Mouse (Mus musculus) intestine, embryonic 16.5 days (tissue): Measurements from ENCODE around the gene Capn13. TPM values are rescaled to one million over a fixed set of nuclear protein-coding genes. Genes with fewer than 3 reads are reported as not detected.

ENCODE experiments used
- ATAC-seq: fragments of 200-750 bp; cut with Nextera tagmentation; 2 replicates; pipeline ENCODE4 v1.8.0; 2017; ENCODE audit warnings: moderate TSS enrichment, moderate library complexity
- H3K27ac ChIP-seq: fragments of 300-500 bp; sonication (generic); 2 replicates; pipeline ENCODE4 v1.5.1; 2014; ENCODE audit warnings: mild to moderate bottlenecking, low read length
- H3K27me3 ChIP-seq: fragments of 300-500 bp; sonication (generic); replicated peaks from 2 replicates; pipeline ENCODE4 v1.6.1; 2014; ENCODE audit warnings: low read length, control low read depth, mixed read lengths; ENCODE audit not compliant: control insufficient read depth, insufficient read depth
- H3K36me3 ChIP-seq: fragments of 300-500 bp; sonication (generic); 2 replicates; pipeline ENCODE4 v1.6.1; 2014; ENCODE audit warnings: low read length, control low read depth; ENCODE audit not compliant: control insufficient read depth, insufficient read depth
- H3K4me1 ChIP-seq: fragments of 300-500 bp; sonication (generic); 2 replicates; pipeline ENCODE4 v1.6.1; 2014; ENCODE audit warnings: low read length, control low read depth, mixed read lengths; ENCODE audit not compliant: control insufficient read depth, insufficient read depth
- H3K4me2 ChIP-seq: fragments of 300-500 bp; sonication (generic); 2 replicates; pipeline ENCODE4 v1.6.1; 2014; ENCODE audit warnings: low read depth, low read length, control low read depth
- H3K4me3 ChIP-seq: fragments of 300-500 bp; sonication (generic); 2 replicates; pipeline ENCODE4 v1.5.1; 2014; ENCODE audit warnings: mild to moderate bottlenecking, low read length
- H3K9ac ChIP-seq: fragments of 300-500 bp; sonication (generic); 2 replicates; pipeline ENCODE4 v1.6.1; 2014; ENCODE audit warnings: low read depth, low read length
- H3K9me3 ChIP-seq: fragments of 300-500 bp; sonication (generic); 2 replicates; pipeline ENCODE4 v1.6.1; 2016; ENCODE audit warnings: low read length, control low read depth; ENCODE audit not compliant: control insufficient read depth
- WGBS: fragments of 180-500 bp; shearing (Covaris S2); extraction: QIAGEN DNeasy Blood & Tissue Kit; methylation state at CpG from one replicate; pipeline ENCODE4 v1.1.7; 2014; 5-methylcytosine and 5-hydroxymethylcytosine counted together
- polyA plus RNA-seq: library from polyadenylated mRNA; unstranded; fragments of >200 nt; fragmentation: Nextera tagmentation; extraction: Ambion mirVana; gene quantifications from 2 replicates; pipeline ENCODE4 v1.2.1, GENCODE M21; 2015

The Capn13 gene
- 1.1 and 1.6 TPM in 2 replicates for polyA plus RNA-seq

DNA sequence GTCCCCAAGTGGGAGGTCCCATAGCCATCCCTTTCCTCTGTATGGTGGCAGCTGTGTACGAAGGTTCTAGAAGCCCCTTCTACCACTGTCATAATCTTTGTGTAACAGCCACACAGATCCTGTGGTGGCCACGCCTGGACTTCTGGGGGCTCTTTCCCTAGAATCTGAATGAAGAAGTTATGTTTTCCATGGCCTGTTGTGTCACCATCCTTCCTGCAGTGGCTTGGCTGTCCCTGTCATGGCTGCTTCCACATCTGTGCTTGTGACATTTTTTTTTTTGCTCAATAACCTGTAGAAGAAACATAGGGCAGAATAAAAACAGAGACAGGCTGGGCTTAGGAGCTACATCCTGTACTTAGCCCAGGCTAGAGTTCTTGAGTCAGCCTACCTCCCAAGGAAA lies at the start of gene Capn13:
Gene Capn13 (minus strand): TSS at position 5 of the 400 bp plus-strand sequence.
- H3K4me2 ChIP-seq: no peak within 1 kb of the TSS
- no peaks in the 10 kb centered on the region for H3K27me3 ChIP-seq
- no peak within 1 kb of the TSS for H3K4me3 ChIP-seq
- H3K9me3 ChIP-seq: no peaks in the 10 kb centered on the region
- no peak for ATAC-seq
- no peak within 1 kb of the TSS for H3K9ac ChIP-seq
- H3K4me1 ChIP-seq: no peaks in the 10 kb centered on the region
- H3K27ac ChIP-seq: no peak within 1 kb of the TSS
- H3K36me3 ChIP-seq: no peaks in the 10 kb centered on the region
- 84% methylated on average over 2 of the region's 2 CpGs for WGBS

GRCm38 (mm10) chr17:73449104-73449503 lies 48.4 kb upstream of the Capn13 start:
- Histone ChIP-seq H3K27ac (no peak overlapping the region), H3K36me3 (no peaks in the 10 kb centered on the region), H3K4me1 (no peaks in the 10 kb centered on the region), H3K4me3 (no peak overlapping the region), H3K9ac (no peak overlapping the region), H3K4me2 (no peak overlapping the region), H3K27me3 (no peaks in the 10 kb centered on the region), H3K9me3 (no peaks in the 10 kb centered on the region)
- no peak for ATAC-seq

GRCm38 (mm10) chr17:73440798-73441197 lies 40.1 kb upstream of the Capn13 start:
- WGBS: 82% methylated on average over 1 of the region's 1 CpGs
- Histone ChIP-seq H3K36me3 (no peaks in the 10 kb centered on the region), H3K9me3 (no peaks in the 10 kb centered on the region), H3K9ac (no peak overlapping the region), H3K4me1 (no peaks in the 10 kb centered on the region), H3K4me2 (no peak overlapping the region), H3K27me3 (no peaks in the 10 kb centered on the region), H3K27ac (no peak overlapping the region), H3K4me3 (no peak overlapping the region)
- ATAC-seq: no peak

GRCm38 (mm10) chr17:73432564-73433006 lies 31.9 kb upstream of the Capn13 start:
- no peaks in the 10 kb centered on the region for H3K27me3 ChIP-seq
- H3K4me2 ChIP-seq: no peak overlapping the region
- H3K4me3 ChIP-seq: no peak overlapping the region
- WGBS: 14% methylated on average over 2 of the region's 2 CpGs
- no peak overlapping the region for H3K27ac ChIP-seq
- H3K36me3 ChIP-seq: no peaks in the 10 kb centered on the region
- peaks cover 4% of the 10 kb centered on the region; the same call in 1 of the 2 replicates for H3K4me1 ChIP-seq
- no peaks in the 10 kb centered on the region for H3K9me3 ChIP-seq
- peak; percentile 92 for ATAC-seq
- H3K9ac ChIP-seq: no peak overlapping the region

DNA sequence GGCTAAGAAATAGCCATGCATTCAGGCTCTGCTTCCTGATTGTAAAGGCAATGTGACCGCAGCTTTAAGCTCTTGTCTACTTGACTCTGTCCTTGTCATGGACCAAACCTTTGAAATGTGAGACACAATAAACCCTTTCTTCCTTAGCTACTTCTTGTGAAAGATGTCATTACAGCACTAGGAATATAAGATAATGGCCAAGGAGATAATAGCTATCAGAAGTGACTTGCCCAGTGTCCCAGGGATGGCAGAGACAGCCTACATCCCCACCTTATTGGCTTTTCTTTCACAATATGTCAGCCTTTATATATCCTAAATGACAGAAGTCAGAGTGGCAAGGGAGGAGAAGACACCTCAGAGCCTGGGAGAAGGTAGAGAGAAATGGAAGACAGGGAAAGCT lies 31.4 kb upstream of the Capn13 start:
- no peak overlapping the region for H3K27ac ChIP-seq
- WGBS: 69% methylated on average over 1 of the region's 1 CpGs

DNA sequence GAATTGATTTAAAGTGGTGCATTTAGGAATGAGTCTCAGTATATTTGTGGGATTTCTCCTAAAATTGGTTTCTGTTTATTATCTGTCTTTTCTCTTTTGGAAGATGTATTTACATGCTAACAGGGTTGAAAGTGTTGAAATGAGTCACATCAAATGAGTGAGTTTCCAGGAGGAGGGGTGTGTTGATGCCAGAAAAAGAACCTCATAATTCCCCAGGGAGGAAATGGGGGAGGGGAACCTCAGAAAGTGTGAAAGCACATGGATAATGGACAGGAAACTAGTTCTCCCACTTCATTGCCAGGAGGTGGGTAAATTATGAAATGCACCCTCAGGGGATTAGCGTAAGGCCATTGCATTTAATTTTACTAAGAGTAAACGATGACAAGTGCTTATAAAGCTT lies 16.7 kb upstream of the Capn13 start:
- no peak overlapping the region for H3K4me2 ChIP-seq
- 53% methylated on average over 2 of the region's 2 CpGs for WGBS

More for the DNA sequence above, 31.4 kb upstream of the Capn13 start:
- peaks cover 4% of the 10 kb centered on the region; the same call in 1 of the 2 replicates for H3K4me1 ChIP-seq
- peak; percentile 82 for ATAC-seq
- H3K36me3 ChIP-seq: no peaks in the 10 kb centered on the region
- no peaks in the 10 kb centered on the region for H3K27me3 ChIP-seq
- no peak overlapping the region for H3K4me2 ChIP-seq
- no peak overlapping the region for H3K9ac ChIP-seq
- H3K9me3 ChIP-seq: no peaks in the 10 kb centered on the region
- no peak overlapping the region for H3K4me3 ChIP-seq

DNA sequence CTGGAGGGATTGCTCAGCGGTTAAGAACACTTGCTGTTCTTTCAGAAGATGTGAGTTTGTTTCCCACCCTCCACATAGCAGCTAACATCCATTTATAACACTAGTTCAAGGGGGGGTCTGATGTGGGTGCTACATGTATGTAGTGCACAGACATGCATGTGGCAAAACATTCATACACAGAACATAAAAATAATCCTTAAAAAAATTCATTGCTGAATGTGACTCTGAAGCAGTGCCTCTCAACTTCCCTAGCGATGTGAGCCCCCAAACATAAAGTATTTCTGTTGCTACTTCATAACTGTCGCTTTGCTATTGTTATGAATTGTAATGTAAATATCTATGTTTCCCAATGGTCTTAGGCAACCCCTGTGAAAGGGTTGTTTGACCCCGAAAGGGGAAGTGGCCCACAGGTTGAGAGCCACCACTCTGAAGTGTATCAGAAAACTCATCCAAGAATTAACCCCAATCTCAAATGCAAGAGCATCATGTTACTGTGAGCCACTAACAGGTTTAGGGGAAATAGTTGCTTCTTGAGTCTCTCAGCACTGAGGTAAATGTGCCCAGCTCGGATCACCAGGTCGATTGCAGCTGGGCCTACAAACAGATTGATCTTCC lies 15.6 kb upstream of the Capn13 start:
- H3K4me2 ChIP-seq: no peak overlapping the region
- no peak for ATAC-seq
- no peak overlapping the region for H3K4me3 ChIP-seq
- WGBS: 54% methylated on average over 6 of the region's 6 CpGs
- H3K4me1 ChIP-seq: no peaks in the 10 kb centered on the region
- H3K9ac ChIP-seq: no peak overlapping the region
- H3K27ac ChIP-seq: no peak overlapping the region
- no peaks in the 10 kb centered on the region for H3K36me3 ChIP-seq
- no peaks in the 10 kb centered on the region for H3K9me3 ChIP-seq
- no peaks in the 10 kb centered on the region for H3K27me3 ChIP-seq

More for the DNA sequence above, 16.7 kb upstream of the Capn13 start:
- H3K4me1 ChIP-seq: no peaks in the 10 kb centered on the region
- H3K9me3 ChIP-seq: no peaks in the 10 kb centered on the region
- H3K36me3 ChIP-seq: no peaks in the 10 kb centered on the region
- no peaks in the 10 kb centered on the region for H3K27me3 ChIP-seq
- H3K9ac ChIP-seq: no peak overlapping the region
- no peak overlapping the region for H3K27ac ChIP-seq
- no peak for ATAC-seq
- no peak overlapping the region for H3K4me3 ChIP-seq

DNA sequence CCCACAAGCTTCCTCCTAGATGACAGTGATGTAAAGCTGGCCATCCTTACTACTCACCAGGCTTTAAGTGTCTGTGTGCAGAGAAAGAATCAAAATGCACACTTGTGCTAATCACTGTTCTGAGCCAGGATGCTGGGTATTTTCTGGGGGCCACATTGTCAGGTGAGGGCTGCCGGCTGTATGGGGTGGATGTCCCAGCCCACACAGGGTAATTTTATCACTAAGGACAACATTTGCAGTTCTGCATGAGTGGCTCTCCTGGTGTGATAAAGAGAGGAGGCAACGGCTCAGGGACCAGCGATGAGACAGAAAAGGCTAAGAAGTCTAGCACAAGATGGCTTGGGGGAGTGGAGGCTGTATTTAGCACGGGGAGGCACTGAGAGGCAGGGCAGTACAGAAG lies 11.2 kb upstream of the Capn13 start:
- Histone ChIP-seq H3K36me3 (no peaks in the 10 kb centered on the region), H3K4me1 (no peaks in the 10 kb centered on the region), H3K27ac (no peak overlapping the region), H3K9me3 (no peaks in the 10 kb centered on the region), H3K4me3 (no peak overlapping the region), H3K9ac (no peak overlapping the region), H3K4me2 (no peak overlapping the region), H3K27me3 (no peaks in the 10 kb centered on the region)
- 43% methylated on average over 4 of the region's 4 CpGs for WGBS
- no peak for ATAC-seq

DNA sequence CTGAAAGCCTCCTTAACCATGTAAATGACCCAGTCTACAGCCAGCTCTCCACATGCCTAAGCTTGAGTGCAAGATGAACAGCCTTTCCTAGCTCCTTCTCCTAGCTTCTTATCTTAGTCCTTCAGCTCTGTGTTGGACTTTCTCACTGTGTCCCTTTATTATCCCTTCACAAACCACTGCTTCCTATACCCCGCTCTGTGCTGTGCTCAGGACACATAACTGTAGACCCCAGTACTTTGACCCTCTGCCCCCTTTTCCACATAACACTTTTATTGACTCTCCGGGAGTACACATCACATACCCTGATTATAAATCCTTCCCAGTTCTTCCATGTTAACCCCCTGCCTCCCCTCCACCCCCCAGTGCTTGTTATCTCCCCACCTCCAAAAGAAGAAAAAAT lies 606 bp upstream of the Capn13 start:
- H3K27ac ChIP-seq: no peak overlapping the region
- H3K36me3 ChIP-seq: no peaks in the 10 kb centered on the region
- H3K4me3 ChIP-seq: no peak overlapping the region
- H3K4me1 ChIP-seq: no peaks in the 10 kb centered on the region
- WGBS: 53% methylated on average over 2 of the region's 2 CpGs
- no peak overlapping the region for H3K9ac ChIP-seq
- no peak overlapping the region for H3K4me2 ChIP-seq
- ATAC-seq: peak; percentile 67
- no peaks in the 10 kb centered on the region for H3K27me3 ChIP-seq
- H3K9me3 ChIP-seq: no peaks in the 10 kb centered on the region

DNA sequence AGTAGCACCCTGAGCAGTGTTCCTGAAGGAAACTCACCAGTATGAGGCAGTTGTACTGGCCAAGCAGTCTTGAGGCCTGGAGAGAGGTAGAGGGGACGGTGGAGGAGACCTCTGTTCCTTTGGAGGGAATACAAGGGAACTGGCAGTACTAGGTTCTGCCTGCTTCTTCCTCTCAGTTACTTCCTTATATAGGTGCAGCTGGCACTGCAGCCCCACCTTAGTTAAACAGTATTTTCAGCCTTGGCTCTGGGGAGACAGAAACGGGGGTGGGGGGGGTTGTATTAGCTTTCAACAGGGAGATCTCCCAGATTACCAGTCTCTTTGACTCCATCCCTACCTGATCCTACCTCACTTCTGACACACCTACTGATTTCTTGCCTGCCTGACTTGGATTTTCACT lies 1.5 kb downstream of the Capn13 start:
- H3K4me3 ChIP-seq: no peak overlapping the region
- 46% methylated on average over 2 of the region's 2 CpGs for WGBS
- no peak overlapping the region for H3K4me2 ChIP-seq
- peak; percentile 79 for ATAC-seq
- H3K9me3 ChIP-seq: no peaks in the 10 kb centered on the region; the same call in 1 of the 2 replicates
- no peak overlapping the region for H3K9ac ChIP-seq
- H3K27me3 ChIP-seq: no peaks in the 10 kb centered on the region
- H3K4me1 ChIP-seq: no peaks in the 10 kb centered on the region
- no peak overlapping the region for H3K27ac ChIP-seq
- H3K36me3 ChIP-seq: no peaks in the 10 kb centered on the region
